Mouse (Mus musculus): ENCODE results near the gene Ifi47. TPM values are rescaled to one million over a fixed set of nuclear protein-coding genes. Genes with fewer than 3 reads are reported as not detected.

Ifi47 gene
- polyA plus RNA-seq, 1 experiment from 2014 or later: 0.81 TPM

- H3K4me2 ChIP-seq (ENCODE audit: low read length): peak overlapping the region; percentile 40
- H3K36me3 ChIP-seq (ENCODE audit: control insufficient read depth, insufficient read depth, low read length): no peaks in the 10 kb centered on the region
- WGBS: 41% methylated on average over 22 of the region's 22 CpGs
- ATAC-seq: no peak
- H3K9me3 ChIP-seq (ENCODE audit: control insufficient read depth, low read length): no peaks in the 10 kb centered on the region
- no peaks in the 10 kb centered on the region for H3K27me3 ChIP-seq (replicated peaks; ENCODE audit: control insufficient read depth, insufficient read depth, low read length)
- H3K4me1 ChIP-seq (ENCODE audit: control insufficient read depth, insufficient read depth, low read depth, low read length): no peaks in the 10 kb centered on the region
- no peak overlapping the region for H3K27ac ChIP-seq (ENCODE audit: low read depth, low read length)
- H3K9ac ChIP-seq (ENCODE audit: low read depth, low read length): no peak overlapping the region
- H3K4me3 ChIP-seq (ENCODE audit: low read length): no peak overlapping the region
These were observed 11.6 kb downstream of the Ifi47 start for GRCm38 (mm10) chr11:49087830-49088616.

GRCm38 (mm10) chr11:49088990-49089652, 12.7 kb downstream of the Ifi47 start:
- Histone ChIP-seq H3K4me3 (ENCODE audit: low read length) (no peak overlapping the region), H3K9ac (ENCODE audit: low read depth, low read length) (no peak overlapping the region), H3K4me1 (ENCODE audit: control insufficient read depth, insufficient read depth, low read depth, low read length) (no peaks in the 10 kb centered on the region), H3K9me3 (ENCODE audit: control insufficient read depth, low read length) (no peaks in the 10 kb centered on the region), H3K27me3 (replicated peaks; ENCODE audit: control insufficient read depth, insufficient read depth, low read length) (no peaks in the 10 kb centered on the region), H3K36me3 (ENCODE audit: control insufficient read depth, insufficient read depth, low read length) (no peaks in the 10 kb centered on the region), H3K4me2 (ENCODE audit: low read length) (no peak overlapping the region), H3K27ac (ENCODE audit: low read depth, low read length) (no peak overlapping the region)
- ATAC-seq: no peak
- WGBS: 94% methylated on average over 5 of the region's 5 CpGs

- H3K27ac ChIP-seq (ENCODE audit: low read depth, low read length): no peak overlapping the region
- H3K9ac ChIP-seq (ENCODE audit: low read depth, low read length): no peak overlapping the region
- 82% methylated on average over 3 of the region's 3 CpGs for WGBS
- no peaks in the 10 kb centered on the region for H3K27me3 ChIP-seq (replicated peaks; ENCODE audit: control insufficient read depth, insufficient read depth, low read length)
- H3K4me1 ChIP-seq (ENCODE audit: control insufficient read depth, insufficient read depth, low read depth, low read length): no peaks in the 10 kb centered on the region
- H3K4me3 ChIP-seq (ENCODE audit: low read length): no peak overlapping the region
- H3K36me3 ChIP-seq (ENCODE audit: control insufficient read depth, insufficient read depth, low read length): no peaks in the 10 kb centered on the region
- H3K9me3 ChIP-seq (ENCODE audit: control insufficient read depth, low read length): no peaks in the 10 kb centered on the region
- no peak overlapping the region for H3K4me2 ChIP-seq (ENCODE audit: low read length)
- no peak for ATAC-seq
These were observed 13.5 kb downstream of the Ifi47 start for GRCm38 (mm10) chr11:49089735-49090507.

- Histone ChIP-seq H3K9ac (ENCODE audit: low read depth, low read length) (no peak overlapping the region), H3K27ac (ENCODE audit: low read depth, low read length) (no peak overlapping the region), H3K36me3 (ENCODE audit: control insufficient read depth, insufficient read depth, low read length) (no peaks in the 10 kb centered on the region), H3K4me2 (ENCODE audit: low read length) (no peak overlapping the region), H3K4me1 (ENCODE audit: control insufficient read depth, insufficient read depth, low read depth, low read length) (no peaks in the 10 kb centered on the region), H3K9me3 (ENCODE audit: control insufficient read depth, low read length) (no peaks in the 10 kb centered on the region), H3K27me3 (replicated peaks; ENCODE audit: control insufficient read depth, insufficient read depth, low read length) (no peaks in the 10 kb centered on the region), H3K4me3 (ENCODE audit: low read length) (no peak overlapping the region)
- ATAC-seq: no peak
- WGBS: 87% methylated on average over 5 of the region's 5 CpGs
These were observed 14.2 kb downstream of the Ifi47 start for GRCm38 (mm10) chr11:49090551-49090950.

GRCm38 (mm10) chr11:49091171-49091570, 14.8 kb downstream of the Ifi47 start:
- Histone ChIP-seq H3K4me3 (ENCODE audit: low read length) (no peak overlapping the region), H3K9ac (ENCODE audit: low read depth, low read length) (no peak overlapping the region), H3K27ac (ENCODE audit: low read depth, low read length) (no peak overlapping the region), H3K27me3 (replicated peaks; ENCODE audit: control insufficient read depth, insufficient read depth, low read length) (no peaks in the 10 kb centered on the region), H3K4me1 (ENCODE audit: control insufficient read depth, insufficient read depth, low read depth, low read length) (no peaks in the 10 kb centered on the region), H3K4me2 (ENCODE audit: low read length) (no peak overlapping the region), H3K9me3 (ENCODE audit: control insufficient read depth, low read length) (no peaks in the 10 kb centered on the region), H3K36me3 (ENCODE audit: control insufficient read depth, insufficient read depth, low read length) (no peaks in the 10 kb centered on the region)
- no peak for ATAC-seq
- WGBS: 81% methylated on average over 4 of the region's 4 CpGs

- Histone ChIP-seq H3K36me3 (ENCODE audit: control insufficient read depth, insufficient read depth, low read length) (no peaks in the 10 kb centered on the region), H3K4me2 (ENCODE audit: low read length) (no peak overlapping the region), H3K27ac (ENCODE audit: low read depth, low read length) (no peak overlapping the region), H3K4me3 (ENCODE audit: low read length) (no peak overlapping the region), H3K9me3 (ENCODE audit: control insufficient read depth, low read length) (no peaks in the 10 kb centered on the region), H3K27me3 (replicated peaks; ENCODE audit: control insufficient read depth, insufficient read depth, low read length) (no peaks in the 10 kb centered on the region), H3K9ac (ENCODE audit: low read depth, low read length) (no peak overlapping the region), H3K4me1 (ENCODE audit: control insufficient read depth, insufficient read depth, low read depth, low read length) (no peaks in the 10 kb centered on the region)
- no peak for ATAC-seq
- WGBS: 92% methylated on average over 1 of the region's 1 CpGs
These were observed 15.7 kb downstream of the Ifi47 start for GRCm38 (mm10) chr11:49092053-49092586.

- Histone ChIP-seq H3K9me3 (ENCODE audit: control insufficient read depth, low read length) (no peaks in the 10 kb centered on the region), H3K4me1 (ENCODE audit: control insufficient read depth, insufficient read depth, low read depth, low read length) (no peaks in the 10 kb centered on the region), H3K4me3 (ENCODE audit: low read length) (no peak overlapping the region), H3K9ac (ENCODE audit: low read depth, low read length) (no peak overlapping the region), H3K4me2 (ENCODE audit: low read length) (no peak overlapping the region), H3K27me3 (replicated peaks; ENCODE audit: control insufficient read depth, insufficient read depth, low read length) (no peaks in the 10 kb centered on the region), H3K27ac (ENCODE audit: low read depth, low read length) (no peak overlapping the region), H3K36me3 (ENCODE audit: control insufficient read depth, insufficient read depth, low read length) (no peaks in the 10 kb centered on the region)
- 88% methylated on average over 2 of the region's 2 CpGs for WGBS
- ATAC-seq: no peak
These were observed 16.4 kb downstream of the Ifi47 start for GRCm38 (mm10) chr11:49092786-49093185.

- Histone ChIP-seq H3K9ac (ENCODE audit: low read depth, low read length) (no peak overlapping the region), H3K4me1 (ENCODE audit: control insufficient read depth, insufficient read depth, low read depth, low read length) (no peaks in the 10 kb centered on the region), H3K9me3 (ENCODE audit: control insufficient read depth, low read length) (no peaks in the 10 kb centered on the region), H3K4me3 (ENCODE audit: low read length) (no peak overlapping the region), H3K4me2 (ENCODE audit: low read length) (no peak overlapping the region), H3K27ac (ENCODE audit: low read depth, low read length) (no peak overlapping the region), H3K36me3 (ENCODE audit: control insufficient read depth, insufficient read depth, low read length) (no peaks in the 10 kb centered on the region), H3K27me3 (replicated peaks; ENCODE audit: control insufficient read depth, insufficient read depth, low read length) (no peaks in the 10 kb centered on the region)
- WGBS: 84% methylated on average over 6 of the region's 6 CpGs
- ATAC-seq: no peak
These were observed 17.7 kb downstream of the Ifi47 start for GRCm38 (mm10) chr11:49093861-49094660.
